Mouse (Mus musculus) liver, embryonic 13.5 days (tissue): ENCODE data around the gene Zfp948. TPM values are rescaled to one million over a fixed set of nuclear protein-coding genes. Genes with fewer than 3 reads are reported as not detected.
"Not testable (repeated sequence)": the region's sequence is repeated elsewhere in the genome, so short reads cannot be mapped to it uniquely, and the experiment has no call there.

Source experiments
- ATAC-seq: fragments of 200-750 bp; cut with Nextera tagmentation; 2 replicates; pipeline ENCODE4 v1.8.0; 2017; ENCODE audit warnings: low read depth, mild to moderate bottlenecking, moderate number of reproducible peaks, moderate library complexity
- DNase-seq: peaks from one replicate; pipeline ENCODE4 v3.0.0; 2022
- H3K27ac ChIP-seq: fragments of 300-500 bp; sonication (generic); 2 replicates; pipeline ENCODE4 v1.5.1; 2015; ENCODE audit warnings: moderate library complexity, mild to moderate bottlenecking, inconsistent platforms
- H3K27me3 ChIP-seq: fragments of 300-500 bp; sonication (generic); 2 replicates; pipeline ENCODE4 v1.6.1; 2015; ENCODE audit warnings: mild to moderate bottlenecking, inconsistent platforms
- H3K36me3 ChIP-seq: fragments of 300-500 bp; sonication (generic); 2 replicates; pipeline ENCODE4 v1.6.1; 2015; ENCODE audit warnings: mild to moderate bottlenecking, inconsistent platforms
- H3K4me1 ChIP-seq: fragments of 300-500 bp; sonication (generic); replicated peaks from 2 replicates; pipeline ENCODE4 v1.6.1; 2015; ENCODE audit warnings: inconsistent platforms
- H3K4me2 ChIP-seq: fragments of 300-500 bp; sonication (generic); 2 replicates; pipeline ENCODE4 v1.6.1; 2015; ENCODE audit warnings: inconsistent platforms, mild to moderate bottlenecking, moderate library complexity
- H3K4me3 ChIP-seq: fragments of 300-500 bp; sonication (generic); replicated peaks from 2 replicates; pipeline ENCODE4 v1.5.1; 2015; ENCODE audit warnings: mild to moderate bottlenecking, inconsistent platforms
- H3K9ac ChIP-seq: fragments of 300-500 bp; sonication (generic); 2 replicates; pipeline ENCODE4 v1.6.1; 2015; ENCODE audit warnings: mild to moderate bottlenecking, inconsistent platforms
- H3K9me3 ChIP-seq: fragments of 300-500 bp; sonication (generic); replicated peaks from 2 replicates; pipeline ENCODE4 v1.6.1; 2016; ENCODE audit warnings: inconsistent platforms
- WGBS: fragments of 180-500 bp; shearing (Covaris S2); methylation state at CpG from one replicate; pipeline ENCODE4 v1.1.7; 2015; ENCODE audit not compliant: insufficient replicate concordance; 5-methylcytosine and 5-hydroxymethylcytosine counted together
- polyA plus RNA-seq: library from polyadenylated mRNA; unstranded; fragments of >200 nt; fragmentation: Nextera tagmentation; extraction: Ambion mirVana; gene quantifications from 2 replicates; pipeline ENCODE4 v1.2.1, GENCODE M21; 2015

The Zfp948 gene
- polyA plus RNA-seq, 1 experiment from 2014 or later: 5.8 TPM

DNA sequence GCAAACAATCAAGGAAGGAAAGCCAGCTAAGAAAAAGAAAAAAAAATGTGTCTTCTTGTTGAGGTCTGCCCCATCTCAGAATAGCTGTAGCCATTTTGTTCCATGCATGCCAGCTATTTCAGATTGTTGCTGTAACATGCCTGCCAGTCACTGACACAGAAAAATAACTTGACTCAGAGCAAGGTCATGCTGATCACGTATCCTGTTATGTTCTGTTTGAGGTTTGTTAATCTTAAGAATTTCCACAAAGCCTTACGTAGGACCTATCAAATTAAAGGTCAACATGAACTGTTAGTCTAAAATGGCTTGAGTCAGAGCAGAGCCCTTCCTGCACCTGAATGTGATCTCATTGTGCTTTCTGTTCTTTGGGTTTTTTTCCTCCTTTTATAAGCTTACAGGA is 30.1 kb upstream of the Zfp948 start:
- Histone ChIP-seq H3K27ac (no peak overlapping the region), H3K4me2 (no peak overlapping the region), H3K27me3 (no peaks in the 10 kb centered on the region), H3K9me3 (no peaks in the 10 kb centered on the region), H3K4me3 (no peak overlapping the region), H3K36me3 (no peaks in the 10 kb centered on the region), H3K9ac (no peak overlapping the region), H3K4me1 (peaks cover 36% of the 10 kb centered on the region)
- 56% methylated on average over 2 of the region's 2 CpGs for WGBS
- ATAC-seq (no peak), DNase-seq (no peak)

DNA sequence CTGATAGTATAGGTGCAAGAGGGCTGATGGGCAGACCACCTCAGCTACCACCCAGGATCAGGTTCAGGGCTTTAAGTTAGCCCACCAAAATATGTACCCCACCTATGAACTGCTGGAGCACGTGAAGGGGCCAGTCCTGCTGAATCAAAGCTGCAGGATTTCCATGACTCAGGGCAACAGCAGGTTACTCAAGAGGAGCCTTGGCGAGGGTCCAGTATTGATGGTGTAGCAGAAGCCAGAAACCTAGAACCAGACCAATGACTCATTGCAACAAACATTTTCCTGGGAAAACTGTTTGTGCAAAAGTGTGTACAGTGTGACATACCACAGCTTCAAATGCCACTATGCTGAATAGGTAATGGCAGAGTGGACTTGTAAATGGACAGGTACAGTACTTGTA is 9.0 kb upstream of the Zfp948 start:
- DNase-seq (no peak), ATAC-seq (no peak)
- Histone ChIP-seq H3K27ac (no peak overlapping the region), H3K36me3 (peaks cover 7% of the 10 kb centered on the region), H3K9ac (no peak overlapping the region), H3K4me3 (no peak overlapping the region), H3K27me3 (no peaks in the 10 kb centered on the region), H3K9me3 (no peaks in the 10 kb centered on the region), H3K4me1 (no peaks in the 10 kb centered on the region), H3K4me2 (no peak overlapping the region)
- 75% methylated on average over 2 of the region's 2 CpGs for WGBS

DNA sequence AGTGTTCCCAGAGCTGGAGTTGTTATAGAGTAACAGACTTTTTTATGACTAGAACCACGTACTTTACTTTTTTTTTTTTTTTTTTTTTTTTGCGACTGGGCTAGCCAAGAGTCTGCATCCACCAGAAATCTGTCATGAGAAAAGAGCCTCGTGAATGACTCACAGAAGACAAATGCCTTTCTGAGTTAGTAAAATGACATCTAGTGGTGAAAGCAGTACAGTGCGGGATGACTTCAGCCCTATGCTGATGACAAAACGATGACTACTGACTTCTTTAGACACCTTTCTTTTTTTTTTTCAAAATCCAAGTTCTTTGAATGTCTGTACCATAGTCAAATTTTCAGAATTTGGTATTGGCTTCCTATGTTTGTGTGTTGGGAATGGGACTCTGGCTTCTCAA is 588 bp upstream of the Zfp948 start:
- peak; percentile 14 for DNase-seq
- H3K9me3 ChIP-seq: no peaks in the 10 kb centered on the region

DNA sequence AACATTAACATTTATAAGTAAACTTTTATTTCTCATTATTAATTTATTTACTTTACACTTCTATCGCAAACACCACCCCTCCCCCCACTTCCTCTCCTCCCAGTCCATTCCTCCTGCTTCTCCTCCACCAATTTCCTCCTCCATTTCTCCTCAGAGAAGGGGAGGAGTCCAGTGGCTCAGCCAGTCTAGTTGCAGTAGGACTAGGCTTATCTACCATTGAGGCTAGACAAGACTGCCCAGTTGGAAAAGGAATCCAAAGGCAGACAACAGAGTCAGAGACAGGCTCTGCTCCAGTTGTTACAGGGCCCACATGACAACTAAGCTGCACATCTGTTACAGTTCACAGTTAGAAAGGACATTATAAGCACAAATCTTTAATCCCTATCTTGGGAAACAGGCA is 888 bp downstream of the Zfp948 start:
- Histone ChIP-seq H3K4me3 (peak overlapping the region; percentile 78), H3K36me3 (peaks cover 3% of the 10 kb centered on the region; the same call in 1 of the 2 replicates), H3K4me1 (peaks cover 19% of the 10 kb centered on the region), H3K4me2 (peak overlapping the region; percentile 62), H3K27me3 (no peaks in the 10 kb centered on the region), H3K9ac (peak overlapping the region; percentile 81), H3K9me3 (no peaks in the 10 kb centered on the region), H3K27ac (peak overlapping the region; percentile 66)
- WGBS: 4% methylated on average over 1 of the region's 1 CpGs
- peak; percentile 16; the same call in 1 of the 2 replicates for ATAC-seq
- DNase-seq: peak; percentile 11

More for the DNA sequence above, 588 bp upstream of the Zfp948 start:
- Histone ChIP-seq H3K9ac (peak overlapping the region; percentile 81), H3K4me1 (peaks cover 19% of the 10 kb centered on the region), H3K27me3 (no peaks in the 10 kb centered on the region), H3K4me2 (peak overlapping the region; percentile 88), H3K27ac (peak overlapping the region; percentile 90), H3K36me3 (no peaks in the 10 kb centered on the region), H3K4me3 (peak overlapping the region; percentile 78)
- WGBS: 2% methylated on average over 5 of the region's 5 CpGs
- ATAC-seq: peak; percentile 67

DNA sequence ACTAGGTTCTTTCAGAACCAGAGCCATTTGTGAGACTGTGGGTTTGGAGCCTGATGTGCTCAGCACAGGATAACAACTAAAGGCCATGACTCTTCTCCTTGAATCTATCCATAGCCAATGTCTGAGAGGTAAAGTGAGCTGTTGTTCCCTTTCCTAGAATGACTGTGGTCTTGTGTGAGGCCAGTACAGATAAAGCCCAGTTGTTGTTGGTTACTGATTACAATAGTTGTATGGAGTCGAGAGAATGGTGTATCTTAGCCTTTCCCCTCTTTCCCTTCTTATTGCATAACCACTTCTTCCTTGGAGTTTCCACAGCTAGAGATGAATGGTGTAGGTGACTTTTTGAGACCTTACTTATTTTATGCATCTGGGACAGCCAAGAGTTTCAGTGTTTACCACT is 12.3 kb downstream of the Zfp948 start:
- Histone ChIP-seq H3K4me3 (no peak overlapping the region), H3K27ac (no peak overlapping the region), H3K9me3 (no peaks in the 10 kb centered on the region), H3K27me3 (no peaks in the 10 kb centered on the region), H3K4me1 (peaks cover 10% of the 10 kb centered on the region), H3K4me2 (no peak overlapping the region), H3K9ac (no peak overlapping the region), H3K36me3 (peaks cover 36% of the 10 kb centered on the region)
- WGBS: 9% methylated on average over 1 of the region's 1 CpGs
- no peak for DNase-seq
- ATAC-seq: peak; percentile 76

DNA sequence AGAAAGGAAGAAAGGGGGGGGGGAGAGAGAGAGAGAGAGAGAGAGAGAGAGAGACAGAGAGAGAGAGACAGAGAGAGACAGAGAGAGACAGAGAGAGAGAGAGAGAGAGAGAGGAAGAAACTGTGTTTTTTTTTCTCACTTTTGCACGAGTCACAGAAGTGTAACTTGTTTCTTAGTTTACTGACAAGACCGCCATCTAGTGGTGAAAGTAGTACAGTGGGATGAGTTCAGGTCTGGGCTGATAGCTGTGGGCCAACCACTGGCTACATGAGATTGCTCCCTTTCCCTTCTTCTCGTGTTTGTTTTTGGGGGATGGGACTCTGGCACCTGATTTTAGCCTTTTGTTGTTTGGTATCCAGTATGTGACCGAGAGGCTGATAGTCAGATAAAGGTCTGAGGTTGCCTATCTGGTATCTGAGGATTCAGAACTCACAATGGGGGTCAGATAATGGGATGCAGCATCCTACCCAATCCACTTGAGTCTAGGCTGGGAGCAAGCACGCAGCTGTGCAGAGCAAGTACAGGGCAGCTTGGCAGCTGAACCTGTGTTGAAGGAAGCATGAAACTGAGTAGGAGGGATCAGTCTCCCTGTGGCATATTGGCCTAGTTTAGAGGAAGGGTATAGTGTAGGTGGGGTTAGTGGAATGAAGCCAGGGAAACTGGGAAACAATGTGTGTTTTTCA is 12.8 kb downstream of the Zfp948 start:
- H3K9ac ChIP-seq: no peak overlapping the region
- no peak overlapping the region for H3K4me3 ChIP-seq
- 16% methylated on average over 5 of the region's 5 CpGs for WGBS
- peaks cover 34% of the 10 kb centered on the region for H3K36me3 ChIP-seq
- peak; percentile 91 for ATAC-seq
- no peak overlapping the region for H3K4me2 ChIP-seq
- H3K27ac ChIP-seq: no peak overlapping the region
- H3K27me3 ChIP-seq: no peaks in the 10 kb centered on the region
- H3K9me3 ChIP-seq: no peaks in the 10 kb centered on the region
- H3K4me1 ChIP-seq: peaks cover 10% of the 10 kb centered on the region
- DNase-seq: peak; percentile 60

DNA sequence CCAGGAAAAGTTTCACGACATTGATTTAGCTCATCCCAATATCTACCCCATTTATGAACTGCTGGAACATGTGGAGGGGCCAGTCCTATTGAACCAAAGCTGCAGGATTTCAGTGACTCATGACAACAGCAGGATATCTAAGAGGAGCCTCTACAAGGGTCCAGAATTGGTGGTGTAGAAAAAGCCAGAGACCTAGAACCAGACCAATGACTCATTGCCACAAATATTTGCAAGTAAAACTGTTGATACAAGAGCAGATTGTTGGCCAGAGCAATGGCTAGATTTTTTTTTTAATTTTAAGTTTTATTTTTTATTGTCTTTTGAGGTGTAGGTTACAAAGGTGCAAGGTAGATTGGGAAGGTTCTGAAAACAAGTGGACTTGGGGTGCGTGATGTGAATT is 18.7 kb downstream of the Zfp948 start:
- Histone ChIP-seq H3K36me3 (peaks cover 52% of the 10 kb centered on the region), H3K4me2 (no peak overlapping the region), H3K4me3 (no peak overlapping the region), H3K4me1 (no peaks in the 10 kb centered on the region), H3K9me3 (no peaks in the 10 kb centered on the region), H3K9ac (no peak overlapping the region), H3K27ac (no peak overlapping the region), H3K27me3 (no peaks in the 10 kb centered on the region)
- no peak for ATAC-seq
- no peak for DNase-seq
- WGBS: 82% methylated on average over 2 of the region's 2 CpGs

DNA sequence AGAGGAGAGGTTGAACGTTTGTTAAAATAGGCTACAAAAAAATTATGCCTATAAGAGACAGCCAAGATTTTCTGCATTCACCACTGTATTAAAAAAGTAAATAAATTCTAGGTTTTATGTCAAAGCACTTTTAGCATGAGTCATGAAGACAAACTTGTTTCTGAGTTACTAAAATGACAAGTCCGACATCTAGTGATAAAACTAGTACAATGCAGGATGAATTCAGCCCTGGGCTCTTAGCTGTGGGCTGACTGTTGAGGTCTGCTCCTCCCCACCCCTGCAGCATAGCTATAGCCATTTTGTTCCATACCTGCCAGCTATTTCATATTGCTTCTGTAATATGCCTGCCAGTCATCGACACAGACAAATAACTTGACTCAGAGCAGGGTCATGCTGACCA is 49.5 kb downstream of the Zfp948 start:
- 53% methylated on average over 3 of the region's 3 CpGs for WGBS
- H3K9me3 ChIP-seq: no peaks in the 10 kb centered on the region
- H3K27me3 ChIP-seq: no peaks in the 10 kb centered on the region
- H3K4me3 ChIP-seq: no peak overlapping the region
- H3K4me1 ChIP-seq: no peaks in the 10 kb centered on the region
- no peak overlapping the region for H3K27ac ChIP-seq
- H3K4me2 ChIP-seq: no peak overlapping the region
- no peaks in the 10 kb centered on the region for H3K36me3 ChIP-seq
- no peak for DNase-seq
- no peak overlapping the region for H3K9ac ChIP-seq
- ATAC-seq: no peak

DNA sequence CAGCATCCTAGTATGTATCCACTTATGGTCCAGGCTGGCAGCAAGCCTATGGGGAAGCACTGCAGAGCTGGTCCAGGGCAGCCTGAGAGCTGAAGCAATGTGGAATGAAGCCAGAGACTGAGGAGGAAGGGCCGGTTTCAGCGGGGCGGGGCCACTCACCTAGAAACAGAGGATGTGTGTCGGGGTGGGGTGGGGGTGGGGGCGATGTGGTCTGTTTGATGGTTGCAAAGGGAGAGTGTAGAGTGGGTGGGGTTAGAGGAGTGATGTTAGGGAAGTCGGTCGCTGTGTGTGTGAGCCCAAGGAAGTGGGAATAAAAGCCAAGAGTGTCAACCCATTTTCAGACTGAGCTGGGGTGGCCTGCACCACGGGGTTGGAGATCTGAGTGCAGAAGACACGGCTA is 50.5 kb downstream of the Zfp948 start:
- WGBS: 8% methylated on average over 8 of the region's 9 CpGs
- ATAC-seq (0 out of 2 replicates have a peak, but pooled peaks have one; percentile 18), DNase-seq (no peak)
- no peaks in the 10 kb centered on the region for H3K27me3 ChIP-seq
- H3K27ac ChIP-seq: no peak overlapping the region
- H3K9me3 ChIP-seq: no peaks in the 10 kb centered on the region
- no peak overlapping the region for H3K9ac ChIP-seq
- no peaks in the 10 kb centered on the region for H3K4me1 ChIP-seq
- peak overlapping the region; percentile 32; the same call in 1 of the 2 replicates for H3K4me2 ChIP-seq
- H3K36me3 ChIP-seq: no peaks in the 10 kb centered on the region
- H3K4me3 ChIP-seq: no peak overlapping the region

DNA sequence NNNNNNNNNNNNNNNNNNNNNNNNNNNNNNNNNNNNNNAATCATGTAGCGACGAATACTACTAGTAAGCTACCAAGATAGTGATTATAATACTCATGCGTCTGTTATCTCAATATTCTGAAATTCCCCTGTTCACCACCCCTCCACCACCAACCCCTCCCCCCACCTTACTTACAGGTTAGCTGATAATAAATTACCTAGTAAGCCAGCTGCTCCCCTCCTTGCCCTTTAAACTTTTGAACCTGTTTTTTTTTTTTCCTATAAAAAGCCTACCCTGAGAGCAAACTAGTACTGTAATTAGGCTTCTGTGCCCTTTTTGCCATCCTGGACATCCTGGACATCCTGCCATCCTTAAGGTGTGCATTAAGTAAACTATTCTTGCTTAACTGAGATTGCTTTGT is 56.8 kb downstream of the Zfp948 start:
- Histone ChIP-seq H3K9ac (no peak overlapping the region), H3K27ac (no peak overlapping the region), H3K9me3 (no peaks in the 10 kb centered on the region), H3K27me3 (no peaks in the 10 kb centered on the region), H3K4me3 (no peak overlapping the region), H3K36me3 (no peaks in the 10 kb centered on the region), H3K4me2 (no peak overlapping the region), H3K4me1 (no peaks in the 10 kb centered on the region)
- DNase-seq: peak; percentile 28
- WGBS: no CpG with 5 or more reads among the region's 3 CpGs
- ATAC-seq: no peak

DNA sequence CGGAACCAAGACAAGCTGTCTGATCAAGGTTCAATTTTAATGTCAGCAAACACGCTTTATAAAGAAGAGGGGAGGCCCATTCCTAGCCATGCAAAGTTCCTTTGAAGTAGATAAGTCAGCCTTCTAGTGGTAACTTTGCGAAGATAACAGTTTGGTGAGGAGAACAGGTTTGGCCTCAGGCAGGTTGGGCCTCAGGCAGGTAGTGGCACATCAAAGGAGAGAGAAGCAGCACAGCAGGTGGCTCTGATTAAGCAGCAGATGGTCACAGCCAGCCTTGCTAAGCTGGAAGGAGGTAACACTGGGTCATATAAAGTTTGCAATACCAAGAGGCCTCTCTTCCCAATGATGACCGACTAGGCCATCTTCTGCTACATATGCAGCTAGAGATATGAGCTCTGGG is 69.0 kb downstream of the Zfp948 start:
- not testable (repeated sequence) for H3K9me3 ChIP-seq, ATAC-seq, DNase-seq, H3K9ac ChIP-seq, H3K36me3 ChIP-seq, H3K4me1 ChIP-seq, H3K4me2 ChIP-seq, H3K4me3 ChIP-seq, H3K27ac ChIP-seq, H3K27me3 ChIP-seq
- 52% methylated on average over 4 of the region's 4 CpGs for WGBS
